Mouse (Mus musculus): ENCODE measurements around the gene Hspb11. TPM values are rescaled to one million over a fixed set of nuclear protein-coding genes. Genes with fewer than 3 reads are reported as not detected.

Gene Hspb11
- polyA plus RNA-seq, 1 experiment from 2014 or later: 45.2 TPM

- no peaks in the 10 kb centered on the region for H3K36me3 ChIP-seq (ENCODE audit: control insufficient read depth, insufficient read depth, low read length)
These were observed 31.9 kb upstream of the Hspb11 start for GRCm38 (mm10) chr4:107221524-107221923.

GRCm38 (mm10) chr4:107223225-107224204 lies 29.9 kb upstream of the Hspb11 start:
- Histone ChIP-seq H3K9me3 (ENCODE audit: control insufficient read depth, low read length) (no peaks in the 10 kb centered on the region), H3K27ac (ENCODE audit: low read depth, low read length) (no peak overlapping the region), H3K4me2 (ENCODE audit: low read depth, low read length) (no peak overlapping the region), H3K4me3 (ENCODE audit: low read depth, low read length) (no peak overlapping the region), H3K9ac (replicated peaks; ENCODE audit: low read depth, low read length) (no peak overlapping the region), H3K27me3 (ENCODE audit: control insufficient read depth, insufficient read depth, low read length) (no peaks in the 10 kb centered on the region), H3K36me3 (ENCODE audit: control insufficient read depth, insufficient read depth, low read length) (no peaks in the 10 kb centered on the region), H3K4me1 (ENCODE audit: control insufficient read depth, insufficient read depth, low read length) (no peaks in the 10 kb centered on the region)
- ATAC-seq (ENCODE audit: low read depth): no peak
- WGBS: 89% methylated on average over 8 of the region's 11 CpGs

More at GRCm38 (mm10) chr4:107221524-107221923, 31.9 kb upstream of the Hspb11 start:
- ATAC-seq (ENCODE audit: low read depth): no peak
- H3K4me3 ChIP-seq (ENCODE audit: low read depth, low read length): no peak overlapping the region
- WGBS: 94% methylated on average over 5 of the region's 5 CpGs
- H3K4me1 ChIP-seq (ENCODE audit: control insufficient read depth, insufficient read depth, low read length): no peaks in the 10 kb centered on the region
- H3K27me3 ChIP-seq (ENCODE audit: control insufficient read depth, insufficient read depth, low read length): no peaks in the 10 kb centered on the region
- H3K9me3 ChIP-seq (ENCODE audit: control insufficient read depth, low read length): no peaks in the 10 kb centered on the region
- H3K4me2 ChIP-seq (ENCODE audit: low read depth, low read length): no peak overlapping the region
- H3K27ac ChIP-seq (ENCODE audit: low read depth, low read length): no peak overlapping the region
- no peak overlapping the region for H3K9ac ChIP-seq (replicated peaks; ENCODE audit: low read depth, low read length)

- Histone ChIP-seq H3K4me3 (ENCODE audit: low read depth, low read length) (no peak overlapping the region), H3K4me1 (ENCODE audit: control insufficient read depth, insufficient read depth, low read length) (no peaks in the 10 kb centered on the region), H3K36me3 (ENCODE audit: control insufficient read depth, insufficient read depth, low read length) (no peaks in the 10 kb centered on the region), H3K27me3 (ENCODE audit: control insufficient read depth, insufficient read depth, low read length) (no peaks in the 10 kb centered on the region), H3K27ac (ENCODE audit: low read depth, low read length) (no peak overlapping the region), H3K9me3 (ENCODE audit: control insufficient read depth, low read length) (no peaks in the 10 kb centered on the region), H3K4me2 (ENCODE audit: low read depth, low read length) (no peak overlapping the region), H3K9ac (replicated peaks; ENCODE audit: low read depth, low read length) (no peak overlapping the region)
- ATAC-seq (ENCODE audit: low read depth): no peak
- 95% methylated on average over 2 of the region's 2 CpGs for WGBS
These were observed 27.1 kb upstream of the Hspb11 start for GRCm38 (mm10) chr4:107226313-107226712.

GRCm38 (mm10) chr4:107232219-107232618 lies 21.2 kb upstream of the Hspb11 start:
- Histone ChIP-seq H3K4me2 (ENCODE audit: low read depth, low read length) (no peak overlapping the region), H3K36me3 (ENCODE audit: control insufficient read depth, insufficient read depth, low read length) (peaks cover 13% of the 10 kb centered on the region; the same call in 1 of the 2 replicates), H3K9me3 (ENCODE audit: control insufficient read depth, low read length) (no peaks in the 10 kb centered on the region), H3K4me1 (ENCODE audit: control insufficient read depth, insufficient read depth, low read length) (no peaks in the 10 kb centered on the region), H3K27ac (ENCODE audit: low read depth, low read length) (no peak overlapping the region), H3K4me3 (ENCODE audit: low read depth, low read length) (no peak overlapping the region), H3K9ac (replicated peaks; ENCODE audit: low read depth, low read length) (no peak overlapping the region), H3K27me3 (ENCODE audit: control insufficient read depth, insufficient read depth, low read length) (no peaks in the 10 kb centered on the region)
- ATAC-seq (ENCODE audit: low read depth): no peak
- 59% methylated on average over 3 of the region's 3 CpGs for WGBS

GRCm38 (mm10) chr4:107238253-107238652 lies 15.1 kb upstream of the Hspb11 start:
- ATAC-seq (ENCODE audit: low read depth): no peak
- no peaks in the 10 kb centered on the region for H3K9me3 ChIP-seq (ENCODE audit: control insufficient read depth, low read length)
- H3K27ac ChIP-seq (ENCODE audit: low read depth, low read length): no peak overlapping the region
- H3K27me3 ChIP-seq (ENCODE audit: control insufficient read depth, insufficient read depth, low read length): no peaks in the 10 kb centered on the region
- H3K36me3 ChIP-seq (ENCODE audit: control insufficient read depth, insufficient read depth, low read length): peaks cover 26% of the 10 kb centered on the region; the same call in 1 of the 2 replicates
- no peak overlapping the region for H3K4me2 ChIP-seq (ENCODE audit: low read depth, low read length)
- no peak overlapping the region for H3K9ac ChIP-seq (replicated peaks; ENCODE audit: low read depth, low read length)
- no peak overlapping the region for H3K4me3 ChIP-seq (ENCODE audit: low read depth, low read length)
- H3K4me1 ChIP-seq (ENCODE audit: control insufficient read depth, insufficient read depth, low read length): no peaks in the 10 kb centered on the region
- WGBS: 100% methylated on average over 2 of the region's 2 CpGs

GRCm38 (mm10) chr4:107240196-107240595 lies 13.2 kb upstream of the Hspb11 start:
- Histone ChIP-seq H3K27me3 (ENCODE audit: control insufficient read depth, insufficient read depth, low read length) (no peaks in the 10 kb centered on the region), H3K36me3 (ENCODE audit: control insufficient read depth, insufficient read depth, low read length) (peaks cover 18% of the 10 kb centered on the region; the same call in 1 of the 2 replicates), H3K4me1 (ENCODE audit: control insufficient read depth, insufficient read depth, low read length) (peaks cover 3% of the 10 kb centered on the region; the same call in 1 of the 2 replicates), H3K9ac (replicated peaks; ENCODE audit: low read depth, low read length) (no peak overlapping the region), H3K27ac (ENCODE audit: low read depth, low read length) (no peak overlapping the region), H3K4me3 (ENCODE audit: low read depth, low read length) (no peak overlapping the region), H3K9me3 (ENCODE audit: control insufficient read depth, low read length) (no peaks in the 10 kb centered on the region), H3K4me2 (ENCODE audit: low read depth, low read length) (no peak overlapping the region)
- ATAC-seq (ENCODE audit: low read depth): no peak
- WGBS: 97% methylated on average over 6 of the region's 6 CpGs

GRCm38 (mm10) chr4:107243365-107244333 lies 9.7 kb upstream of the Hspb11 start:
- WGBS: 63% methylated on average over 6 of the region's 6 CpGs
- peak; percentile 54; the same call in 1 of the 2 replicates for ATAC-seq (ENCODE audit: low read depth)
- peaks cover 11% of the 10 kb centered on the region; the same call in 1 of the 2 replicates for H3K36me3 ChIP-seq (ENCODE audit: control insufficient read depth, insufficient read depth, low read length)

GRCm38 (mm10) chr4:107245368-107245767 lies 8.0 kb upstream of the Hspb11 start:
- H3K9ac ChIP-seq (replicated peaks; ENCODE audit: low read depth, low read length): no peak overlapping the region
- no peak overlapping the region for H3K27ac ChIP-seq (ENCODE audit: low read depth, low read length)
- no peaks in the 10 kb centered on the region for H3K9me3 ChIP-seq (ENCODE audit: control insufficient read depth, low read length)
- H3K4me3 ChIP-seq (ENCODE audit: low read depth, low read length): no peak overlapping the region
- 82% methylated on average over 2 of the region's 2 CpGs for WGBS
- no peak for ATAC-seq (ENCODE audit: low read depth)
- H3K27me3 ChIP-seq (ENCODE audit: control insufficient read depth, insufficient read depth, low read length): no peaks in the 10 kb centered on the region
- H3K4me2 ChIP-seq (ENCODE audit: low read depth, low read length): no peak overlapping the region
- peaks cover 4% of the 10 kb centered on the region; the same call in 1 of the 2 replicates for H3K36me3 ChIP-seq (ENCODE audit: control insufficient read depth, insufficient read depth, low read length)
- H3K4me1 ChIP-seq (ENCODE audit: control insufficient read depth, insufficient read depth, low read length): peaks cover 10% of the 10 kb centered on the region; the same call in 1 of the 2 replicates

More at GRCm38 (mm10) chr4:107243365-107244333, 9.7 kb upstream of the Hspb11 start:
- no peak overlapping the region for H3K4me2 ChIP-seq (ENCODE audit: low read depth, low read length)
- H3K27ac ChIP-seq (ENCODE audit: low read depth, low read length): no peak overlapping the region
- no peak overlapping the region for H3K4me3 ChIP-seq (ENCODE audit: low read depth, low read length)
- H3K27me3 ChIP-seq (ENCODE audit: control insufficient read depth, insufficient read depth, low read length): no peaks in the 10 kb centered on the region
- no peak overlapping the region for H3K9ac ChIP-seq (replicated peaks; ENCODE audit: low read depth, low read length)
- peaks cover 3% of the 10 kb centered on the region; the same call in 1 of the 2 replicates for H3K4me1 ChIP-seq (ENCODE audit: control insufficient read depth, insufficient read depth, low read length)
- H3K9me3 ChIP-seq (ENCODE audit: control insufficient read depth, low read length): no peaks in the 10 kb centered on the region

Data from neural tube, embryonic 14.5 days (tissue).